Mouse (Mus musculus) forebrain, embryonic 11.5 days (tissue): ENCODE measurements around the gene Gk5. TPM values are rescaled to one million over a fixed set of nuclear protein-coding genes. Genes with fewer than 3 reads are reported as not detected.
"Not testable (repeated sequence)": the region's sequence is repeated elsewhere in the genome, so short reads cannot be mapped to it uniquely, and the experiment has no call there.

ENCODE experiments used
- ATAC-seq: fragments of 200-750 bp; cut with Nextera tagmentation; replicated peaks from 2 replicates; pipeline ENCODE4 v1.8.0; 2017; ENCODE audit warnings: moderate TSS enrichment; ENCODE audit not compliant: low FRiP score
- DNase-seq: peaks from one replicate; pipeline ENCODE4 v3.0.0-alpha.2; 2017; ENCODE audit warnings: low spot score
- H3K27ac ChIP-seq: fragments of 300-500 bp; sonication (generic); 2 replicates; pipeline ENCODE4 v1.5.1; 2014; ENCODE audit warnings: low read depth, low read length
- H3K27me3 ChIP-seq: fragments of 300-500 bp; sonication (generic); 2 replicates; pipeline ENCODE4 v1.6.1; 2014; ENCODE audit warnings: mild to moderate bottlenecking, low read length, mixed read lengths; ENCODE audit not compliant: control insufficient read depth, insufficient read depth
- H3K36me3 ChIP-seq: fragments of 300-500 bp; sonication (generic); 2 replicates; pipeline ENCODE4 v1.6.1; 2014; ENCODE audit warnings: mild to moderate bottlenecking, low read length, moderate library complexity, mixed read lengths; ENCODE audit not compliant: control insufficient read depth, insufficient read depth
- H3K4me1 ChIP-seq: fragments of 300-500 bp; sonication (generic); replicated peaks from 2 replicates; pipeline ENCODE4 v1.6.1; 2014; ENCODE audit warnings: low read length, mixed read lengths; ENCODE audit not compliant: control insufficient read depth, insufficient read depth
- H3K4me2 ChIP-seq: fragments of 300-500 bp; sonication (generic); 2 replicates; pipeline ENCODE4 v1.6.1; 2014; ENCODE audit warnings: low read depth, mild to moderate bottlenecking, low read length, moderate library complexity, mixed read lengths; ENCODE audit not compliant: severe bottlenecking
- H3K4me3 ChIP-seq: fragments of 300-500 bp; sonication (generic); 2 replicates; pipeline ENCODE4 v1.5.1; 2014; ENCODE audit warnings: low read depth, low read length
- H3K9ac ChIP-seq: fragments of 300-500 bp; sonication (generic); 2 replicates; pipeline ENCODE4 v1.6.1; 2014; ENCODE audit warnings: low read length
- H3K9me3 ChIP-seq: fragments of 300-500 bp; sonication (generic); 2 replicates; pipeline ENCODE4 v1.6.1; 2016; ENCODE audit warnings: low read length, mixed read lengths; ENCODE audit not compliant: control insufficient read depth
- WGBS: fragments of 180-500 bp; shearing (Covaris S2); extraction: QIAGEN DNeasy Blood & Tissue Kit; methylation state at CpG from one replicate; pipeline ENCODE4 v1.1.7; 2014; 5-methylcytosine and 5-hydroxymethylcytosine counted together
- polyA plus RNA-seq: library from polyadenylated mRNA; unstranded; fragments of >200 nt; fragmentation: Nextera tagmentation; extraction: Ambion mirVana; gene quantifications from 2 replicates; pipeline ENCODE4 v1.2.1, GENCODE M21; 2014

The Gk5 gene
- polyA plus RNA-seq, 1 experiment from 2014 or later, result 3.9 TPM

DNA sequence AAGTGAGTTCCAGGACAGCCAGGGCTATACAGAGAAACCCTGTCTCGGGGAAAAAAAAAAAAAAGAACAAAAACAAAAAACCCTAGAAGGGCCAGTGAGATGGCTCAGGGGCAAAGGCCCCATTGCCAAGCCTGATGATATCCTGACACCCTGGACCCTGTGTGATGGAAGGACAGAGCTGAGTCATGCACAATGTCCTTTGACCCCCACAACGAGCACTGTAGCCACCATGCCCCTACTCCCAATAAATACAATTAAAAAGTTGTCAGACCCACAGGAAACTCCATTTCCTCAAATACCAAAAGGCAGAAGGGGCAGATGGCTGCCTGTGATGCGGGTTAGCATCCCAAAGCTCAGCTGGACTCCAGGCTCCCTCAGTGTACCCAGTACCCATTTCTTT, 39.9 kb downstream of the Gk5 start:
- Histone ChIP-seq H3K36me3 (no peaks in the 10 kb centered on the region), H3K27ac (no peak overlapping the region), H3K9ac (no peak overlapping the region), H3K4me3 (no peak overlapping the region), H3K9me3 (no peaks in the 10 kb centered on the region), H3K4me2 (no peak overlapping the region), H3K27me3 (no peaks in the 10 kb centered on the region), H3K4me1 (no peaks in the 10 kb centered on the region)
- ATAC-seq (no peak), DNase-seq (no peak)
- 90% methylated on average over 3 of the region's 3 CpGs for WGBS

DNA sequence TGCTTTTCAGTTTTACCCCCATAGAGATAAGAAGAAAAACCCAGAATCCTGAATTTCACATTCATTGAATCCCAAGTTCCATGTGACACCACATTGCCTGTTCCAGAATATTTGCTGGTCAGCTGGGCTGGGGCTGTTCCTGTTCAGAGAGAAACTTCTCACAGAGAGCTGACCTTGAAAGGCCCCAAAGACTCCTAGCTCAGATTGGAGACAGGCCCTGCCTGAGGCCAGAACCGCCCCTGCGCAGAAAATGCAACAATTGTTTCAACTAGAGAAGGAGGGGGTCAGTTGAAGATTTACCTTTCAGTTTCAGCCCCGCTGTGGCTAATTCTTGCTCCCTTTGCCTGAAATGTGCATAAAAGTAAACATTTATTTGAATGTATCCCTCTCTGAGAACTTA, 41.6 kb downstream of the Gk5 start:
- Histone ChIP-seq H3K4me2 (no peak overlapping the region), H3K27ac (no peak overlapping the region), H3K4me3 (no peak overlapping the region), H3K9me3 (no peaks in the 10 kb centered on the region), H3K9ac (no peak overlapping the region), H3K36me3 (no peaks in the 10 kb centered on the region), H3K27me3 (no peaks in the 10 kb centered on the region), H3K4me1 (no peaks in the 10 kb centered on the region)
- ATAC-seq (no peak), DNase-seq (no peak)
- 72% methylated on average over 3 of the region's 3 CpGs for WGBS

GRCm38 (mm10) chr9:96162421-96162820, 43.3 kb downstream of the Gk5 start:
- Histone ChIP-seq H3K27ac (no peak overlapping the region), H3K9me3 (no peaks in the 10 kb centered on the region), H3K4me2 (no peak overlapping the region), H3K36me3 (no peaks in the 10 kb centered on the region), H3K27me3 (no peaks in the 10 kb centered on the region), H3K9ac (no peak overlapping the region), H3K4me1 (no peaks in the 10 kb centered on the region), H3K4me3 (no peak overlapping the region)
- DNase-seq (no peak), ATAC-seq (no peak)
- 70% methylated on average over 5 of the region's 5 CpGs for WGBS

DNA sequence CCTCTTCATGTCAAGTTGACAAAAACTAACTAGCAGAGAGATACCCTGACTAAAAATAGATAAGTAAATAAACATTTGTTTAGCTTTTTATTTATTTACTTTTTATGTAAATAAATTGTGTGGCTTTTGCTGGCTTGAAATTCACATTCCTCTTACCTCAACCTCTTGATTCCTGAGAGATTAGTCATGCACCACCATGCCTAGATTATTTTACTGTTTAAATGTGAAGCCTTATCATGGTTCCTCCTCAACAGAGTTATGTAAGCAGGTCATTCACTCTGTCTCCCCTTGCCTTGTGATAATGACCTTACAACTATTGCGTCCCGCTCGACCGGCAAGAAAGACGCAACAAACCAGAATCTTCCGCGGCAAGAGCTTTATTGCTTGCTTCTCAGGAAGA, 44.3 kb downstream of the Gk5 start:
- Histone ChIP-seq H3K4me3 (no peak overlapping the region), H3K4me1 (no peaks in the 10 kb centered on the region), H3K36me3 (no peaks in the 10 kb centered on the region), H3K4me2 (no peak overlapping the region), H3K9ac (no peak overlapping the region), H3K27me3 (no peaks in the 10 kb centered on the region), H3K9me3 (no peaks in the 10 kb centered on the region), H3K27ac (no peak overlapping the region)
- ATAC-seq, result no peak
- no peak for DNase-seq
- WGBS, result 98% methylated on average over 7 of the region's 7 CpGs

DNA sequence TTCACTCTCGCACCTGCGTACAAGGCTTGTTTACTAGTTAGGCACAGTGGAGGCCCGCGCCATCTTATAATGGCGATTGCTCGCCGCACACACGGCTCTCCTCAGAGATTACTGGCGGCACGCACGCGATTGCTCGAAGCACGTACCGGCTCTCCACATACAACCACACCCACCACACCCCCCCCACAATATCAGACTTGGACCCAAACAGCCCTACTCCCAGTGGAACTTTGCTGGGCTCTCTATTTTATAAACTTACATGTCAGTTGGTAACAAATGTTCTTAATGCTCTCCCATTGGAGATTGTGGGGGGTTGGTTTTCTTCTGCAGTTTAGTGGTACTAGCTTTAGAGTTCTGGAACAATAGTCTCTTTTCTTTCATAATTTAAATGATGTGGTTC, 44.8 kb downstream of the Gk5 start:
- ATAC-seq, H3K27ac ChIP-seq, H3K27me3 ChIP-seq, H3K36me3 ChIP-seq, H3K9me3 ChIP-seq, H3K9ac ChIP-seq, H3K4me1 ChIP-seq, H3K4me2 ChIP-seq, H3K4me3 ChIP-seq, DNase-seq: not testable (repeated sequence)
- WGBS, result 96% methylated on average over 14 of the region's 15 CpGs

GRCm38 (mm10) chr9:96167168-96167585, 48.0 kb downstream of the Gk5 start:
- H3K9me3 ChIP-seq, result no peaks in the 10 kb centered on the region
- no peaks in the 10 kb centered on the region for H3K36me3 ChIP-seq
- peak overlapping the region; percentile 9; the same call in 1 of the 2 replicates for H3K4me2 ChIP-seq
- DNase-seq (peak; percentile 91), ATAC-seq (peak; percentile 73; the same call in 1 of the 2 replicates)
- no peak overlapping the region for H3K27ac ChIP-seq
- H3K4me3 ChIP-seq, result no peak overlapping the region
- no peak overlapping the region for H3K9ac ChIP-seq
- no peaks in the 10 kb centered on the region for H3K27me3 ChIP-seq
- H3K4me1 ChIP-seq, result no peaks in the 10 kb centered on the region
- 20% methylated on average over 5 of the region's 5 CpGs for WGBS

DNA sequence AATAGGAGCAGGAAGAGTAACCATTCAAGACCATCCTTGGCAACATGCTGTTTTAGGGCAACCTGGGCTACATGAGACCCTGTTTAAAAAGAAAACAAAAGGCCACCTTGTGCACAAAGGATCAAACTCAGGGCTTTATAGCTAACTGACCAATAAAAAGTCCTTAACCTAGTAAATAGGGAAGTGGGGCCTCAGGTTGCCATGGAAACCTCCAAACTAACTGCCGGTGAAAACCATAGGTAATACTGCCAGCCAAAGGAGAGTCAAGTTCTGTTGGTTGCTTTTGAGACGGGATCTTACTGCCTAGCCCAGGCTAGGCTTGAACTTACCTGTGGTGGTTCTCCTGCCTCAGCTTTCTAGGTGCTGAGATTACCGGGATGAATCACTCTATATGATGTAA, 51.4 kb downstream of the Gk5 start:
- Histone ChIP-seq H3K9ac (no peak overlapping the region), H3K4me3 (no peak overlapping the region), H3K9me3 (no peaks in the 10 kb centered on the region), H3K36me3 (no peaks in the 10 kb centered on the region), H3K4me1 (no peaks in the 10 kb centered on the region), H3K4me2 (no peak overlapping the region), H3K27ac (no peak overlapping the region), H3K27me3 (no peaks in the 10 kb centered on the region)
- ATAC-seq, result no peak
- no peak for DNase-seq
- 65% methylated on average over 3 of the region's 3 CpGs for whole genome bisulfite sequencing

- no peak overlapping the region for H3K9ac ChIP-seq
- H3K27me3 ChIP-seq, result no peaks in the 10 kb centered on the region
- 89% methylated on average over 4 of the region's 4 CpGs for WGBS
- no peak overlapping the region for H3K4me3 ChIP-seq
- H3K27ac ChIP-seq, result no peak overlapping the region
- DNase-seq (no peak), ATAC-seq (no peak)
- no peaks in the 10 kb centered on the region for H3K9me3 ChIP-seq
- no peaks in the 10 kb centered on the region for H3K4me1 ChIP-seq
- H3K4me2 ChIP-seq, result no peak overlapping the region
- no peaks in the 10 kb centered on the region for H3K36me3 ChIP-seq
Observed at GRCm38 (mm10) chr9:96184909-96185308, 65.7 kb downstream of the Gk5 start.

- ATAC-seq, result no peak
- Histone ChIP-seq H3K9me3 (no peaks in the 10 kb centered on the region), H3K36me3 (no peaks in the 10 kb centered on the region), H3K4me1 (no peaks in the 10 kb centered on the region), H3K4me2 (no peak overlapping the region), H3K27ac (no peak overlapping the region), H3K9ac (no peak overlapping the region), H3K4me3 (no peak overlapping the region), H3K27me3 (no peaks in the 10 kb centered on the region)
- no peak for DNase-seq
- 79% methylated on average over 7 of the region's 7 CpGs for WGBS
Observed at GRCm38 (mm10) chr9:96186701-96187100, 67.5 kb downstream of the Gk5 start.
